Mouse (Mus musculus): ENCODE results near the gene Ggn. TPM values are rescaled to one million over a fixed set of nuclear protein-coding genes. Genes with fewer than 3 reads are reported as not detected.

The Ggn gene
- polyA plus RNA-seq, 2 experiments, result 0.03 TPM; not detected in 1

DNA sequence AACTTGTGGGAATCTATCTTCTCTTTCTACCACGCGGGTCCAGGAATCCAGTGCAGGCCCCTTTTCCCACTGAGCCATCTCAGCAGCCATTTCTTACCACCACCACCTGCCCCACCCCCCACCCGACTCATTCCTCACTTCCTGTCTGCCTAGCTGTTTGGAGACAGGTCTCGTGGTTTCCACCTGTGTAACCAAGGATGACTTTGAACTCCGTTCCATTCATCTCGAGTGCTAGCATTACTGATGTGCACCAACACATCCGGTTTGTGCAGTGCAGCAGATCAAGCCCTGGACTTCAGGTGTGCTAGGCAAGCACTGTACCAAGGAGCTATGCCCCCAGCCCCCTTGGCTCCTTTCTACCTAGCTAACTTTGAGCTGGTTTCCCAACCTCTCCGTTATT lies 28.6 kb upstream of the Ggn start:
- no peak overlapping the region for H3K4me3 ChIP-seq (ENCODE audit: insufficient read depth in 1 of 2, low read depth in 2 of 2, low read length in 2 of 2)
- H3K4me1 ChIP-seq (replicated peaks; ENCODE audit: control insufficient read depth in 2 of 2, insufficient read depth in 2 of 2, low read length in 1 of 2), result no peaks in the 10 kb centered on the region
- no peaks in the 10 kb centered on the region for H3K36me3 ChIP-seq (replicated peaks; ENCODE audit: control insufficient read depth, insufficient read depth, low read depth)
- no peak overlapping the region for H3K9ac ChIP-seq (replicated peaks)
- H3K9me3 ChIP-seq (ENCODE audit: control insufficient read depth, low read length), result no peaks in the 10 kb centered on the region
- DNase-seq (ENCODE audit: low read depth in 3 of 3, low spot score in 3 of 3) (no peak), ATAC-seq (ENCODE audit: insufficient read depth) (no peak)
- no peaks in the 10 kb centered on the region for H3K27me3 ChIP-seq (ENCODE audit: control insufficient read depth, insufficient read depth, low read length)
- 50% methylated on average over 8 of the region's 8 CpGs for whole genome bisulfite sequencing (ENCODE audit: insufficient replicate concordance)
- H3K27ac ChIP-seq, result no peak overlapping the region
- TF ChIP-seq CTCF (IDR thresholded peaks at IDR 0.05; ENCODE audit: low read depth) (no peak), EP300 (IDR thresholded peaks at IDR 0.05; ENCODE audit: low read depth) (no peak)
- H3K4me2 ChIP-seq (ENCODE audit: low read depth), result no peak overlapping the region

- Histone ChIP-seq H3K27me3 (ENCODE audit: control insufficient read depth, insufficient read depth, low read length) (no peaks in the 10 kb centered on the region), H3K9me3 (ENCODE audit: control insufficient read depth, low read length) (no peaks in the 10 kb centered on the region), H3K4me2 (ENCODE audit: low read depth) (no peak overlapping the region), H3K27ac (no peak overlapping the region), H3K4me3 (ENCODE audit: insufficient read depth in 1 of 2, low read depth in 2 of 2, low read length in 2 of 2) (no peak overlapping the region), H3K4me1 (replicated peaks; ENCODE audit: control insufficient read depth in 2 of 2, insufficient read depth in 2 of 2, low read length in 1 of 2) (no peaks in the 10 kb centered on the region), H3K9ac (replicated peaks) (no peak overlapping the region), H3K36me3 (replicated peaks; ENCODE audit: control insufficient read depth, insufficient read depth, low read depth) (no peaks in the 10 kb centered on the region)
- WGBS (ENCODE audit: insufficient replicate concordance), result 48% methylated on average over 4 of the region's 4 CpGs
- TF ChIP-seq EP300 (IDR thresholded peaks at IDR 0.05; ENCODE audit: low read depth) (no peak), CTCF (IDR thresholded peaks at IDR 0.05; ENCODE audit: low read depth) (no peak)
- ATAC-seq (ENCODE audit: insufficient read depth), result no peak
- no peak for DNase-seq (ENCODE audit: low read depth in 3 of 3, low spot score in 3 of 3)
Measured at GRCm38 (mm10) chr7:29144006-29144405, 26.0 kb upstream of the Ggn start.

GRCm38 (mm10) chr7:29146625-29147367 lies 23.2 kb upstream of the Ggn start:
- Histone ChIP-seq H3K9me3 (ENCODE audit: control insufficient read depth, low read length) (no peaks in the 10 kb centered on the region), H3K4me3 (ENCODE audit: insufficient read depth in 1 of 2, low read depth in 2 of 2, low read length in 2 of 2) (no peak overlapping the region), H3K9ac (replicated peaks) (no peak overlapping the region), H3K36me3 (replicated peaks; ENCODE audit: control insufficient read depth, insufficient read depth, low read depth) (no peaks in the 10 kb centered on the region), H3K27me3 (ENCODE audit: control insufficient read depth, insufficient read depth, low read length) (no peaks in the 10 kb centered on the region), H3K4me2 (ENCODE audit: low read depth) (no peak overlapping the region), H3K4me1 (replicated peaks; ENCODE audit: control insufficient read depth in 2 of 2, insufficient read depth in 2 of 2, low read length in 1 of 2) (no peaks in the 10 kb centered on the region), H3K27ac (no peak overlapping the region)
- DNase-seq (ENCODE audit: low read depth in 3 of 3, low spot score in 3 of 3) (no peak), ATAC-seq (ENCODE audit: insufficient read depth) (no peak)
- TF ChIP-seq EP300 (IDR thresholded peaks at IDR 0.05; ENCODE audit: low read depth), result no peak
- TF ChIP-seq CTCF (IDR thresholded peaks at IDR 0.05; ENCODE audit: low read depth), result no peak
- 64% methylated on average over 7 of the region's 7 CpGs for WGBS (ENCODE audit: insufficient replicate concordance)

DNA sequence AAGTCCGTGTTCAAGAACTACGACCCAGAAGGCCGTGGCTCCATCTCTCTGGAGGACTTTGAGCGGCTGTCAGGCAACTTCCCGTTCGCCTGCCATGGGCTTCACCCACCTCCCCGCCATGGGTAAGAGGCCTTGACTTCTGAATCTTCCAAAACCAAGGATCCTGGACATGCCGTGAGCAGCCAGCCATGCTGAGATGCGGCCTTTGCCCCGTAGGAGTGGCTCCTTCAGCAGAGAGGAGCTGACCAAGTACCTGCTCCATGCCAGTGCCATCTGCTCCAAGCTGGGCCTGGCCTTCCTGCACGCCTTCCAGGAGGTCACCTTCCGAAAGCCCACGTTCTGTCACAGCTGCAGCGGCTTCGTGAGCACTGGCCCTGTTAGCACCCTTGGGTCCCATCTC lies 21.2 kb upstream of the Ggn start:
- Histone ChIP-seq H3K9me3 (ENCODE audit: control insufficient read depth, low read length) (no peaks in the 10 kb centered on the region), H3K9ac (replicated peaks) (no peak overlapping the region), H3K4me2 (ENCODE audit: low read depth) (no peak overlapping the region), H3K27ac (no peak overlapping the region), H3K4me1 (replicated peaks; ENCODE audit: control insufficient read depth in 2 of 2, insufficient read depth in 2 of 2, low read length in 1 of 2) (no peaks in the 10 kb centered on the region), H3K27me3 (ENCODE audit: control insufficient read depth, insufficient read depth, low read length) (no peaks in the 10 kb centered on the region), H3K36me3 (replicated peaks; ENCODE audit: control insufficient read depth, insufficient read depth, low read depth) (no peaks in the 10 kb centered on the region), H3K4me3 (ENCODE audit: insufficient read depth in 1 of 2, low read depth in 2 of 2, low read length in 2 of 2) (no peak overlapping the region)
- DNase-seq (ENCODE audit: low read depth in 3 of 3, low spot score in 3 of 3) (no peak), ATAC-seq (ENCODE audit: insufficient read depth) (no peak)
- TF ChIP-seq EP300 (IDR thresholded peaks at IDR 0.05; ENCODE audit: low read depth) (no peak), CTCF (IDR thresholded peaks at IDR 0.05; ENCODE audit: low read depth) (no peak)
- 65% methylated on average over 15 of the region's 15 CpGs for WGBS (ENCODE audit: insufficient replicate concordance)

DNA sequence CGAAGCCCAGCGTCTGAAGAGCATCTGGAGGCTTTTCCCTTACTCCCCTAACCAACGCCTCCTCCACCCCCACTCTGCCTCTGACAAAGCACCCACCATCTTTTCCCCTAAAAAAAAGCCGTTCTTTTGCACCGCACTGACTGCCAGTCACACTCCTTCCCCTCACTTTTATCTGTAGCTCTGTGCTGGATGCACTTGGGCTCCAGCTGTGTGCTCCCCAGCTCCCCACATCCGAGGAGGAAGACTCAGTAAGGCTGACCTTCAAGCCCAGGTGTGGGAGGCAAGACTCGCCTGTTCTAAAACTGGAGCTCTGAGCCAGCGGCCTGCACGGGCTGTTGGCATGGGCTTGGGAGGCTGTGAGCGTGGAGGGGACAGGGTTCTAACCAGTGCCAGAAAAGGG lies 18.5 kb upstream of the Ggn start:
- no peak for DNase-seq (ENCODE audit: low read depth in 3 of 3, low spot score in 3 of 3)
- no peak for ATAC-seq (ENCODE audit: insufficient read depth)
- no peak overlapping the region for H3K4me2 ChIP-seq (ENCODE audit: low read depth)
- H3K4me3 ChIP-seq (ENCODE audit: insufficient read depth in 1 of 2, low read depth in 2 of 2, low read length in 2 of 2), result no peak overlapping the region
- H3K27me3 ChIP-seq (ENCODE audit: control insufficient read depth, insufficient read depth, low read length), result no peaks in the 10 kb centered on the region
- H3K36me3 ChIP-seq (replicated peaks; ENCODE audit: control insufficient read depth, insufficient read depth, low read depth), result no peaks in the 10 kb centered on the region
- TF ChIP-seq CTCF (IDR thresholded peaks at IDR 0.05; ENCODE audit: low read depth), result no peak
- no peak overlapping the region for H3K27ac ChIP-seq
- peaks cover 0 to 4% of the 10 kb centered on the region in 2 experiments; a peak in 2 of 4 replicates for H3K4me1 ChIP-seq (replicated peaks; ENCODE audit: control insufficient read depth in 2 of 2, insufficient read depth in 2 of 2, low read length in 1 of 2)
- no peak overlapping the region for H3K9ac ChIP-seq (replicated peaks)
- WGBS (ENCODE audit: insufficient replicate concordance), result 58% methylated on average over 10 of the region's 10 CpGs
- no peaks in the 10 kb centered on the region; the same call in 1 of the 2 replicates for H3K9me3 ChIP-seq (ENCODE audit: control insufficient read depth, low read length)

Measured in liver, embryonic 14.5 days (tissue).